Mouse (Mus musculus) forebrain, embryonic 11.5 days (tissue): ENCODE measurements at regions not wholly inside any gene's neighbourhood (a gene's known extent, or its start where the extent isn't known, plus 50 kb on each side); places are given as distances from the start of the nearest gene placed in this dataset.
A peak's percentile ranks its signal among the peaks of the same experiment; 100 is the strongest.

Experiments
- ATAC-seq: fragments of 200-750 bp; cut with Nextera tagmentation; replicated peaks from 2 replicates; pipeline ENCODE4 v1.8.0; 2017; ENCODE audit warnings: moderate TSS enrichment; ENCODE audit not compliant: low FRiP score
- DNase-seq: peaks from one replicate; pipeline ENCODE4 v3.0.0-alpha.2; 2017; ENCODE audit warnings: low spot score
- H3K27ac ChIP-seq: fragments of 300-500 bp; sonication (generic); 2 replicates; pipeline ENCODE4 v1.5.1; 2014; ENCODE audit warnings: low read depth, low read length
- H3K27me3 ChIP-seq: fragments of 300-500 bp; sonication (generic); 2 replicates; pipeline ENCODE4 v1.6.1; 2014; ENCODE audit warnings: mild to moderate bottlenecking, low read length, mixed read lengths; ENCODE audit not compliant: control insufficient read depth, insufficient read depth
- H3K36me3 ChIP-seq: fragments of 300-500 bp; sonication (generic); 2 replicates; pipeline ENCODE4 v1.6.1; 2014; ENCODE audit warnings: mild to moderate bottlenecking, low read length, moderate library complexity, mixed read lengths; ENCODE audit not compliant: control insufficient read depth, insufficient read depth
- H3K4me1 ChIP-seq: fragments of 300-500 bp; sonication (generic); replicated peaks from 2 replicates; pipeline ENCODE4 v1.6.1; 2014; ENCODE audit warnings: low read length, mixed read lengths; ENCODE audit not compliant: control insufficient read depth, insufficient read depth
- H3K4me2 ChIP-seq: fragments of 300-500 bp; sonication (generic); 2 replicates; pipeline ENCODE4 v1.6.1; 2014; ENCODE audit warnings: low read depth, mild to moderate bottlenecking, low read length, moderate library complexity, mixed read lengths; ENCODE audit not compliant: severe bottlenecking
- H3K4me3 ChIP-seq: fragments of 300-500 bp; sonication (generic); 2 replicates; pipeline ENCODE4 v1.5.1; 2014; ENCODE audit warnings: low read depth, low read length
- H3K9ac ChIP-seq: fragments of 300-500 bp; sonication (generic); 2 replicates; pipeline ENCODE4 v1.6.1; 2014; ENCODE audit warnings: low read length
- H3K9me3 ChIP-seq: fragments of 300-500 bp; sonication (generic); 2 replicates; pipeline ENCODE4 v1.6.1; 2016; ENCODE audit warnings: low read length, mixed read lengths; ENCODE audit not compliant: control insufficient read depth
- WGBS: fragments of 180-500 bp; shearing (Covaris S2); extraction: QIAGEN DNeasy Blood & Tissue Kit; methylation state at CpG from one replicate; pipeline ENCODE4 v1.1.7; 2014; 5-methylcytosine and 5-hydroxymethylcytosine counted together

- Histone ChIP-seq H3K9me3 (no peaks in the 10 kb centered on the region), H3K27me3 (no peaks in the 10 kb centered on the region), H3K9ac (no peak overlapping the region), H3K27ac (no peak overlapping the region), H3K4me3 (no peak overlapping the region), H3K4me2 (no peak overlapping the region), H3K4me1 (no peaks in the 10 kb centered on the region), H3K36me3 (no peaks in the 10 kb centered on the region)
- WGBS: 82% methylated on average over 2 of the region's 2 CpGs
- no peak for ATAC-seq
- no peak for DNase-seq
Measured at GRCm38 (mm10) chr6:51258304-51258703, 174.2 kb upstream of the Nfe2l3 start.

GRCm38 (mm10) chr6:51263595-51263994, 168.9 kb upstream of the Nfe2l3 start:
- DNase-seq: no peak
- no peaks in the 10 kb centered on the region for H3K27me3 ChIP-seq
- no peak overlapping the region for H3K4me2 ChIP-seq
- WGBS: 83% methylated on average over 4 of the region's 4 CpGs
- no peak for ATAC-seq
- no peaks in the 10 kb centered on the region for H3K9me3 ChIP-seq
- H3K36me3 ChIP-seq: no peaks in the 10 kb centered on the region
- H3K27ac ChIP-seq: no peak overlapping the region
- H3K9ac ChIP-seq: no peak overlapping the region
- H3K4me1 ChIP-seq: no peaks in the 10 kb centered on the region
- H3K4me3 ChIP-seq: no peak overlapping the region

- H3K27me3 ChIP-seq: no peaks in the 10 kb centered on the region
- H3K4me3 ChIP-seq: no peak overlapping the region
- no peak overlapping the region for H3K9ac ChIP-seq
- 83% methylated on average over 3 of the region's 3 CpGs for WGBS
- H3K4me2 ChIP-seq: no peak overlapping the region
- ATAC-seq (no peak), DNase-seq (no peak)
- H3K4me1 ChIP-seq: peaks cover 2% of the 10 kb centered on the region; the same call in 1 of the 2 replicates
- no peaks in the 10 kb centered on the region for H3K36me3 ChIP-seq
- H3K27ac ChIP-seq: no peak overlapping the region
- H3K9me3 ChIP-seq: no peaks in the 10 kb centered on the region
Measured at GRCm38 (mm10) chr6:51265329-51265728, 167.1 kb upstream of the Nfe2l3 start.

GRCm38 (mm10) chr6:51266721-51267120, 165.7 kb upstream of the Nfe2l3 start:
- Histone ChIP-seq H3K4me2 (no peak overlapping the region), H3K27ac (no peak overlapping the region), H3K4me1 (peaks cover 4% of the 10 kb centered on the region; the same call in 1 of the 2 replicates), H3K4me3 (no peak overlapping the region), H3K9ac (no peak overlapping the region), H3K27me3 (no peaks in the 10 kb centered on the region), H3K9me3 (no peaks in the 10 kb centered on the region), H3K36me3 (no peaks in the 10 kb centered on the region)
- DNase-seq (no peak), ATAC-seq (no peak)
- WGBS: 89% methylated on average over 6 of the region's 6 CpGs

- peaks cover 4% of the 10 kb centered on the region; the same call in 1 of the 2 replicates for H3K4me1 ChIP-seq
- no peak overlapping the region for H3K4me2 ChIP-seq
- no peak for DNase-seq
- H3K27me3 ChIP-seq: no peaks in the 10 kb centered on the region
- H3K36me3 ChIP-seq: no peaks in the 10 kb centered on the region
- H3K9me3 ChIP-seq: no peaks in the 10 kb centered on the region
- H3K4me3 ChIP-seq: no peak overlapping the region
- WGBS: 90% methylated on average over 5 of the region's 5 CpGs
- no peak overlapping the region for H3K9ac ChIP-seq
- ATAC-seq: no peak
- H3K27ac ChIP-seq: no peak overlapping the region
Measured at GRCm38 (mm10) chr6:51267888-51268287, 164.6 kb upstream of the Nfe2l3 start.

- Histone ChIP-seq H3K9me3 (no peaks in the 10 kb centered on the region), H3K9ac (no peak overlapping the region), H3K4me1 (peaks cover 4% of the 10 kb centered on the region; the same call in 1 of the 2 replicates), H3K36me3 (no peaks in the 10 kb centered on the region), H3K27ac (no peak overlapping the region), H3K4me3 (no peak overlapping the region), H3K27me3 (no peaks in the 10 kb centered on the region), H3K4me2 (no peak overlapping the region)
- ATAC-seq (no peak), DNase-seq (no peak)
- WGBS: 83% methylated on average over 5 of the region's 5 CpGs
Measured at GRCm38 (mm10) chr6:51268931-51269330, 163.5 kb upstream of the Nfe2l3 start.

GRCm38 (mm10) chr6:51269617-51270016, 162.9 kb upstream of the Nfe2l3 start:
- Histone ChIP-seq H3K36me3 (no peaks in the 10 kb centered on the region), H3K9ac (no peak overlapping the region), H3K4me2 (peak overlapping the region; percentile 99), H3K4me1 (peaks cover 4% of the 10 kb centered on the region; the same call in 1 of the 2 replicates), H3K27me3 (no peaks in the 10 kb centered on the region), H3K9me3 (no peaks in the 10 kb centered on the region), H3K4me3 (peak overlapping the region; percentile 64; the same call in 1 of the 2 replicates), H3K27ac (no peak overlapping the region)
- WGBS: 28% methylated on average over 10 of the region's 10 CpGs
- DNase-seq: peak; percentile 54
- ATAC-seq: no peak

GRCm38 (mm10) chr6:51270216-51271127, 162.0 kb upstream of the Nfe2l3 start:
- no peak overlapping the region for H3K27ac ChIP-seq
- H3K9me3 ChIP-seq: no peaks in the 10 kb centered on the region

More at GRCm38 (mm10) chr6:51270216-51271127, 162.0 kb upstream of the Nfe2l3 start:
- H3K4me3 ChIP-seq: peak overlapping the region; percentile 64
- DNase-seq (peak; percentile 95), ATAC-seq (peak; percentile 87)
- under 1% methylated on average over 68 of the region's 80 CpGs for WGBS
- peaks cover 4% of the 10 kb centered on the region; the same call in 1 of the 2 replicates for H3K4me1 ChIP-seq
- no peaks in the 10 kb centered on the region for H3K27me3 ChIP-seq
- no peaks in the 10 kb centered on the region for H3K36me3 ChIP-seq
- peak overlapping the region; percentile 72 for H3K9ac ChIP-seq
- H3K4me2 ChIP-seq: peak overlapping the region; percentile 99
